Mouse (Mus musculus): ENCODE data around the gene Fibcd1. TPM values are rescaled to one million over a fixed set of nuclear protein-coding genes. Genes with fewer than 3 reads are reported as not detected.
A peak's percentile ranks its signal among the peaks of the same experiment; 100 is the strongest.

The Fibcd1 gene
- polyA plus RNA-seq, 1 experiment from 2014 or later, result 1.1 TPM

- Histone ChIP-seq H3K27me3 (ENCODE audit: control insufficient read depth, insufficient read depth, low read length) (peaks cover 47% of the 10 kb centered on the region), H3K27ac (ENCODE audit: low read depth, low read length) (no peak overlapping the region), H3K9ac (ENCODE audit: low read depth, low read length) (no peak overlapping the region), H3K9me3 (ENCODE audit: control insufficient read depth, low read length) (no peaks in the 10 kb centered on the region), H3K4me1 (ENCODE audit: control insufficient read depth, insufficient read depth, low read length) (peaks cover 18% of the 10 kb centered on the region), H3K4me3 (ENCODE audit: low read length) (no peak overlapping the region), H3K36me3 (ENCODE audit: control insufficient read depth, insufficient read depth, low read length) (no peaks in the 10 kb centered on the region), H3K4me2 (replicated peaks; ENCODE audit: low read depth, low read length) (no peak overlapping the region)
- peak; percentile 4; the same call in 1 of the 2 replicates for ATAC-seq (ENCODE audit: low FRiP score, low TSS enrichment)
- WGBS, result 22% methylated on average over 6 of the region's 6 CpGs
Observed at GRCm38 (mm10) chr2:31847908-31848307, 2.1 kb upstream of the Fibcd1 start.

- H3K9ac ChIP-seq (ENCODE audit: low read depth, low read length), result peak overlapping the region; percentile 60; the same call in 1 of the 2 replicates
- WGBS, result 3% methylated on average over 35 of the region's 35 CpGs
- peak overlapping the region; percentile 98 for H3K4me2 ChIP-seq (replicated peaks; ENCODE audit: low read depth, low read length)
- peak; percentile 50 for ATAC-seq (ENCODE audit: low FRiP score, low TSS enrichment)
- no peaks in the 10 kb centered on the region for H3K36me3 ChIP-seq (ENCODE audit: control insufficient read depth, insufficient read depth, low read length)
- H3K9me3 ChIP-seq (ENCODE audit: control insufficient read depth, low read length), result no peaks in the 10 kb centered on the region
- H3K27me3 ChIP-seq (ENCODE audit: control insufficient read depth, insufficient read depth, low read length), result peaks cover 47% of the 10 kb centered on the region
- no peak overlapping the region for H3K27ac ChIP-seq (ENCODE audit: low read depth, low read length)
- H3K4me3 ChIP-seq (ENCODE audit: low read length), result peak overlapping the region; percentile 53
- peaks cover 18% of the 10 kb centered on the region for H3K4me1 ChIP-seq (ENCODE audit: control insufficient read depth, insufficient read depth, low read length)
Observed at GRCm38 (mm10) chr2:31846692-31847660, 1.2 kb upstream of the Fibcd1 start.

GRCm38 (mm10) chr2:31845512-31845895 lies 301 bp downstream of the Fibcd1 start:
- Histone ChIP-seq H3K9me3 (ENCODE audit: control insufficient read depth, low read length) (no peaks in the 10 kb centered on the region), H3K4me1 (ENCODE audit: control insufficient read depth, insufficient read depth, low read length) (peaks cover 18% of the 10 kb centered on the region), H3K36me3 (ENCODE audit: control insufficient read depth, insufficient read depth, low read length) (no peaks in the 10 kb centered on the region), H3K27me3 (ENCODE audit: control insufficient read depth, insufficient read depth, low read length) (peaks cover 50% of the 10 kb centered on the region), H3K27ac (ENCODE audit: low read depth, low read length) (no peak overlapping the region), H3K4me2 (replicated peaks; ENCODE audit: low read depth, low read length) (peak overlapping the region; percentile 98), H3K4me3 (ENCODE audit: low read length) (peak overlapping the region; percentile 53), H3K9ac (ENCODE audit: low read depth, low read length) (peak overlapping the region; percentile 60)
- WGBS, result 3% methylated on average over 26 of the region's 26 CpGs
- ATAC-seq (ENCODE audit: low FRiP score, low TSS enrichment), result no peak

GRCm38 (mm10) chr2:31844729-31845136 lies 1.1 kb downstream of the Fibcd1 start:
- no peaks in the 10 kb centered on the region for H3K9me3 ChIP-seq (ENCODE audit: control insufficient read depth, low read length)

GRCm38 (mm10) chr2:31838868-31839267 lies 6.9 kb downstream of the Fibcd1 start:
- H3K9ac ChIP-seq (ENCODE audit: low read depth, low read length), result no peak overlapping the region
- 50% methylated on average over 1 of the region's 1 CpGs for WGBS
- H3K36me3 ChIP-seq (ENCODE audit: control insufficient read depth, insufficient read depth, low read length), result no peaks in the 10 kb centered on the region
- no peak overlapping the region for H3K4me2 ChIP-seq (replicated peaks; ENCODE audit: low read depth, low read length)
- no peak overlapping the region for H3K27ac ChIP-seq (ENCODE audit: low read depth, low read length)
- peaks cover 10% of the 10 kb centered on the region for H3K27me3 ChIP-seq (ENCODE audit: control insufficient read depth, insufficient read depth, low read length)
- no peak overlapping the region for H3K4me3 ChIP-seq (ENCODE audit: low read length)
- no peak for ATAC-seq (ENCODE audit: low FRiP score, low TSS enrichment)
- H3K9me3 ChIP-seq (ENCODE audit: control insufficient read depth, low read length), result no peaks in the 10 kb centered on the region
- H3K4me1 ChIP-seq (ENCODE audit: control insufficient read depth, insufficient read depth, low read length), result peaks cover 5% of the 10 kb centered on the region; the same call in 1 of the 2 replicates

More at GRCm38 (mm10) chr2:31844729-31845136, 1.1 kb downstream of the Fibcd1 start:
- ATAC-seq (ENCODE audit: low FRiP score, low TSS enrichment), result no peak
- Histone ChIP-seq H3K27ac (ENCODE audit: low read depth, low read length) (no peak overlapping the region), H3K4me2 (replicated peaks; ENCODE audit: low read depth, low read length) (peak overlapping the region; percentile 98; the same call in 1 of the 2 replicates), H3K4me1 (ENCODE audit: control insufficient read depth, insufficient read depth, low read length) (peaks cover 18% of the 10 kb centered on the region), H3K36me3 (ENCODE audit: control insufficient read depth, insufficient read depth, low read length) (no peaks in the 10 kb centered on the region), H3K9ac (ENCODE audit: low read depth, low read length) (no peak overlapping the region), H3K4me3 (ENCODE audit: low read length) (no peak overlapping the region), H3K27me3 (ENCODE audit: control insufficient read depth, insufficient read depth, low read length) (peaks cover 50% of the 10 kb centered on the region)
- 3% methylated on average over 10 of the region's 10 CpGs for WGBS

- Histone ChIP-seq H3K9me3 (ENCODE audit: control insufficient read depth, low read length) (no peaks in the 10 kb centered on the region), H3K4me2 (replicated peaks; ENCODE audit: low read depth, low read length) (no peak overlapping the region), H3K36me3 (ENCODE audit: control insufficient read depth, insufficient read depth, low read length) (no peaks in the 10 kb centered on the region), H3K27ac (ENCODE audit: low read depth, low read length) (no peak overlapping the region), H3K4me1 (ENCODE audit: control insufficient read depth, insufficient read depth, low read length) (peaks cover 5% of the 10 kb centered on the region; the same call in 1 of the 2 replicates), H3K9ac (ENCODE audit: low read depth, low read length) (no peak overlapping the region), H3K27me3 (ENCODE audit: control insufficient read depth, insufficient read depth, low read length) (0 out of 2 replicates have a peak, but pooled peaks cover 2% of the 10 kb centered on the region), H3K4me3 (ENCODE audit: low read length) (no peak overlapping the region)
- WGBS, result 19% methylated on average over 6 of the region's 6 CpGs
- no peak for ATAC-seq (ENCODE audit: low FRiP score, low TSS enrichment)
Observed at GRCm38 (mm10) chr2:31836985-31837384, 8.8 kb downstream of the Fibcd1 start.

- no peak overlapping the region for H3K4me2 ChIP-seq (replicated peaks; ENCODE audit: low read depth, low read length)
- H3K9ac ChIP-seq (ENCODE audit: low read depth, low read length), result no peak overlapping the region
- H3K27me3 ChIP-seq (ENCODE audit: control insufficient read depth, insufficient read depth, low read length), result no peaks in the 10 kb centered on the region
- no peaks in the 10 kb centered on the region for H3K36me3 ChIP-seq (ENCODE audit: control insufficient read depth, insufficient read depth, low read length)
- no peak overlapping the region for H3K4me3 ChIP-seq (ENCODE audit: low read length)
- no peak overlapping the region for H3K27ac ChIP-seq (ENCODE audit: low read depth, low read length)
- 58% methylated on average over 10 of the region's 10 CpGs for WGBS
- H3K9me3 ChIP-seq (ENCODE audit: control insufficient read depth, low read length), result no peaks in the 10 kb centered on the region
- peaks cover 5% of the 10 kb centered on the region; the same call in 1 of the 2 replicates for H3K4me1 ChIP-seq (ENCODE audit: control insufficient read depth, insufficient read depth, low read length)
- ATAC-seq (ENCODE audit: low FRiP score, low TSS enrichment), result peak; percentile 34; the same call in 1 of the 2 replicates
Observed at GRCm38 (mm10) chr2:31836091-31836490, 9.7 kb downstream of the Fibcd1 start.

GRCm38 (mm10) chr2:31828311-31828825 lies 17.4 kb downstream of the Fibcd1 start:
- Histone ChIP-seq H3K9ac (ENCODE audit: low read depth, low read length) (no peak overlapping the region), H3K9me3 (ENCODE audit: control insufficient read depth, low read length) (no peaks in the 10 kb centered on the region), H3K27me3 (ENCODE audit: control insufficient read depth, insufficient read depth, low read length) (no peaks in the 10 kb centered on the region), H3K27ac (ENCODE audit: low read depth, low read length) (no peak overlapping the region), H3K36me3 (ENCODE audit: control insufficient read depth, insufficient read depth, low read length) (no peaks in the 10 kb centered on the region), H3K4me3 (ENCODE audit: low read length) (no peak overlapping the region), H3K4me1 (ENCODE audit: control insufficient read depth, insufficient read depth, low read length) (peaks cover under 1% of the 10 kb centered on the region; the same call in 1 of the 2 replicates), H3K4me2 (replicated peaks; ENCODE audit: low read depth, low read length) (no peak overlapping the region)
- ATAC-seq (ENCODE audit: low FRiP score, low TSS enrichment), result no peak
- 18% methylated on average over 4 of the region's 4 CpGs for WGBS

- WGBS, result 44% methylated on average over 7 of the region's 7 CpGs
- Histone ChIP-seq H3K9ac (ENCODE audit: low read depth, low read length) (no peak overlapping the region), H3K27ac (ENCODE audit: low read depth, low read length) (no peak overlapping the region), H3K4me3 (ENCODE audit: low read length) (no peak overlapping the region), H3K4me1 (ENCODE audit: control insufficient read depth, insufficient read depth, low read length) (peaks cover 6% of the 10 kb centered on the region), H3K9me3 (ENCODE audit: control insufficient read depth, low read length) (no peaks in the 10 kb centered on the region), H3K4me2 (replicated peaks; ENCODE audit: low read depth, low read length) (no peak overlapping the region), H3K27me3 (ENCODE audit: control insufficient read depth, insufficient read depth, low read length) (0 out of 2 replicates have a peak, but pooled peaks cover 4% of the 10 kb centered on the region), H3K36me3 (ENCODE audit: control insufficient read depth, insufficient read depth, low read length) (no peaks in the 10 kb centered on the region)
- no peak for ATAC-seq (ENCODE audit: low FRiP score, low TSS enrichment)
Observed at GRCm38 (mm10) chr2:31827877-31828276, 17.9 kb downstream of the Fibcd1 start.
